Mouse (Mus musculus) induced T-regulatory cell, adult 2 months (primary cell): ENCODE results near the gene Lrp10.

Experiments used
- DNase-seq: peaks from one replicate; pipeline ENCODE4 v3.0.0-alpha.2; 2012; ENCODE audit warnings: low read depth

The Lrp10 gene

GRCm38 (mm10) chr14:54463959-54464292 is at the start of gene Lrp10:
Gene Lrp10 (plus strand): TSS chr14:54464137.
- peak; percentile 95 for DNase-seq

GRCm38 (mm10) chr14:54415241-54416020 is 48.5 kb upstream of the Lrp10 start:
- DNase-seq: no peak

GRCm38 (mm10) chr14:54416229-54416775 is 47.6 kb upstream of the Lrp10 start:
- no peak for DNase-seq

- DNase-seq: no peak
Measured at GRCm38 (mm10) chr14:54416830-54417229, 47.1 kb upstream of the Lrp10 start.

- no peak for DNase-seq
Measured at GRCm38 (mm10) chr14:54417623-54418081, 46.3 kb upstream of the Lrp10 start, which contains the start of gene Slc7a7. Gene Slc7a7 (minus strand): TSS chr14:54417780.

GRCm38 (mm10) chr14:54421014-54421413 is 42.9 kb upstream of the Lrp10 start:
- DNase-seq: no peak

- peak; percentile 74 for DNase-seq
Measured at GRCm38 (mm10) chr14:54423406-54423805, 40.5 kb upstream of the Lrp10 start.

GRCm38 (mm10) chr14:54424634-54425033 is 39.3 kb upstream of the Lrp10 start:
- DNase-seq: no peak

- no peak for DNase-seq
Measured at GRCm38 (mm10) chr14:54425540-54425939, 38.4 kb upstream of the Lrp10 start.

- DNase-seq: peak; percentile 35
Measured at GRCm38 (mm10) chr14:54426003-54426688, 37.8 kb upstream of the Lrp10 start.

- peak; percentile 89 for DNase-seq
Measured at GRCm38 (mm10) chr14:54426689-54427398, 37.1 kb upstream of the Lrp10 start, which contains the start of gene Mrpl52. Gene Mrpl52 (plus strand): TSS chr14:54426909.

GRCm38 (mm10) chr14:54427696-54428095 is 36.2 kb upstream of the Lrp10 start:
- no peak for DNase-seq

GRCm38 (mm10) chr14:54428421-54428820 is 35.5 kb upstream of the Lrp10 start:
- DNase-seq: no peak

- no peak for DNase-seq
Measured at GRCm38 (mm10) chr14:54429332-54430093, 34.4 kb upstream of the Lrp10 start.

GRCm38 (mm10) chr14:54430406-54431145 is 33.4 kb upstream of the Lrp10 start:
- no peak for DNase-seq

- DNase-seq: no peak
Measured at GRCm38 (mm10) chr14:54431334-54432077, 32.4 kb upstream of the Lrp10 start, which contains the start of gene Mmp14. Gene Mmp14 (plus strand): TSS chr14:54431612.

GRCm38 (mm10) chr14:54432078-54432836 is 31.7 kb upstream of the Lrp10 start:
- DNase-seq: peak; percentile 51

- no peak for DNase-seq
Measured at GRCm38 (mm10) chr14:54432837-54433830, 30.8 kb upstream of the Lrp10 start.
